Mouse (Mus musculus): Measurements from ENCODE around the gene 5730522E02Rik. TPM values are rescaled to one million over a fixed set of nuclear protein-coding genes. Genes with fewer than 3 reads are reported as not detected.
A peak's percentile ranks its signal among the peaks of the same experiment; 100 is the strongest.

Gene 5730522E02Rik
- polyA plus RNA-seq, 1 experiment from 2014 or later = 7.7 TPM

DNA sequence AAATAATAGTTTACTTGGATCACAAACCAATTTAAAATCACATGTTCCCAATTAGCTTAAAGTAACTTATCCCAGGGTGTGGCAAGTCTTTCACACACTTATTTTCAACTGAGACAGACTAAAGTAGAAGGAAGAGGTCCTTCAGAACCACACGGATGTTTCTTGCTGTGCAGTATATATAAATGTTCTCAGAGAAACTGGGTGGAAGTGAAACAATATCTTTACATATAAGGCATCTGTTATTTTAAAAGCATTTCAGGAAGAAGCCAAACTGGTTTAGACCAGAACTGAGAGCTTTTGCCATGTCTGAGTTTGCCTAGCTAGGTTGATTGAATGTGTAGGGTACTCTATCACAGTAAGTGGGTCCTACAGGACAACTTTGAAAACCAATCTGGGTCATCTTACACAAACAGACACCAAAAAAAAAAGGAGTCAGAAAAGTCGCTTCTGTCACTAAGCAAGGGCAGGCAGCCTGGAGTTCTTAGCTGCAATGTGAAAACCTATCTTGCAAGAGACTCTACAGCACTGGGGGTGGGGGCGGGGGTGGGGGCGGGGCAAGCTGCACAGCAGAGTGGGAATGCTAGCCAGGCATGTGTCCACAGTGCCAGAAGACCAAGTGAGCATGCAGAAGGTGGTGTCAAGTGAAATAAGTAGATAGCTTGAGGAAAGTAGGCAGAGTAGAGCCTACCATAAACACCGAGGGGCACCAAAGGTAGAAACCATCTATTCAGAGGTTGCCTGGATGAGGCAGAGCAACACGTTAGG is 463.3 kb downstream of the 5730522E02Rik start:
- H3K27me3 ChIP-seq (replicated peaks) = no peaks in the 10 kb centered on the region
- H3K4me2 ChIP-seq (replicated peaks) = no peak overlapping the region
- H3K27ac ChIP-seq = no peak overlapping the region
- no peak overlapping the region for H3K9ac ChIP-seq
- 55% methylated on average over 6 of the region's 6 CpGs for WGBS
- H3K36me3 ChIP-seq = no peaks in the 10 kb centered on the region
- H3K4me1 ChIP-seq = no peaks in the 10 kb centered on the region
- ATAC-seq (ENCODE audit: low FRiP score, low read depth) = no peak
- H3K9me3 ChIP-seq = no peaks in the 10 kb centered on the region
- H3K4me3 ChIP-seq = no peak overlapping the region

DNA sequence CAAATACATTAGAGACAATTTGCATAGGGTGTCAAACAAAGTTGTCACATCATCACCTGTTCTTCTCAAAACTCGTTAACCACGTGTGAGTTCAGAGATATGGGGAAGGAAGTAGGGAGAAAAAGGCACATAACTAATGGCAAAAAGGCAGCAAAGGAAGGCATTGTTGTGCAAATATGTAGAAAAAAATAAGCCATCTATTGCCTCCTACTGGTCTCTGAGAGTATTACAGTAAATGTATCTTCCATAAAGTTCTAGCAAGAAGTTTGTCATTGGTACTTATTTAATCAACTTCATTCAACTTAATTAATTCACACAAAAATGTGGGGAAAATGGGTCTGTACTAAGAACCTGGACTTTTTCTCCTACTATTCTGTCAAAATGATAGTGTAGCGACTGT is 466.9 kb downstream of the 5730522E02Rik start:
- H3K27ac ChIP-seq = no peak overlapping the region
- H3K9ac ChIP-seq = no peak overlapping the region
- no peaks in the 10 kb centered on the region for H3K27me3 ChIP-seq (replicated peaks)
- H3K4me3 ChIP-seq = no peak overlapping the region
- ATAC-seq (ENCODE audit: low FRiP score, low read depth) = no peak
- H3K4me1 ChIP-seq = no peaks in the 10 kb centered on the region
- H3K9me3 ChIP-seq = no peaks in the 10 kb centered on the region
- H3K4me2 ChIP-seq (replicated peaks) = no peak overlapping the region
- no peaks in the 10 kb centered on the region for H3K36me3 ChIP-seq
- 94% methylated on average over 3 of the region's 3 CpGs for WGBS

DNA sequence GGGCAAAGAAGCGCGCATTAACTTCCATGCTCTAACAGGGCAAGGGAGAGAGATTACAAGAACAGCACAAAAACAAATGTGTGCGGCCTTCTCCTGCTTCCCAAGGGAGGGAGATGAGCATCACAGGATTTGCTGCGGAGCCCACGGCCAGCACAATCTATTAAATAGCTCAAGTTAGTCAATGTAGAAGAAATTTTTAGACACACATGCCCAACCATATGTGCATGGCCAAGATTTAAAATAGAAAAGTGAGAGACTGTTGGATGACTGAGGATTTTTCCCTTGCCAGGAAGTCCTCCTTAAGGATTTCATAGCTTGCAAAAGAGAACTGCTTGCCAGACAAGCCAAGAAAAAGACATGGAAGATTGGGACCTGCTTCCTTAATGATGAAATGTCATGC is 473.3 kb downstream of the 5730522E02Rik start:
- Histone ChIP-seq H3K36me3 (no peaks in the 10 kb centered on the region), H3K4me3 (no peak overlapping the region), H3K9me3 (no peaks in the 10 kb centered on the region), H3K27me3 (replicated peaks) (no peaks in the 10 kb centered on the region), H3K4me2 (replicated peaks) (no peak overlapping the region), H3K9ac (no peak overlapping the region), H3K4me1 (no peaks in the 10 kb centered on the region), H3K27ac (no peak overlapping the region)
- WGBS = 94% methylated on average over 5 of the region's 5 CpGs
- ATAC-seq (ENCODE audit: low FRiP score, low read depth) = no peak

DNA sequence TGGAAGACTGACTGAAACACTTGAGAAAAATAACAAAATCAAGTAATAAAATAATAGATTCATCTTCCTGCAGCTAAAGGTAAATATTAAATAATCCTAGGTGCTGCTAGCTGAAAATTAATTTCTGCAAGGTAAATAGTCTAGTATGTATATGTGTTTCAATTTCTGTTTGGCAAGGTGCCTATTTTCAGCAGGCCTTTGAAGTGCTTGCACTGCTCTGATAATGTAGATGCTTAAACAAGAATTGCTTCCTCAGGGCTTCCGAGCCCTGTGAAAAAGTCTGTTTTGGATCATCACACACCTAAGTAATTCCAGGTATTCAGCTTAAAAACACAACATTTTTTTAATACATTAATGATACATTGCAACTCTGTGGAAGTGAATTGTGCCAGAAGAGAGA is 481.1 kb downstream of the 5730522E02Rik start:
- Histone ChIP-seq H3K27ac (no peak overlapping the region), H3K27me3 (replicated peaks) (no peaks in the 10 kb centered on the region), H3K4me3 (no peak overlapping the region), H3K9ac (no peak overlapping the region), H3K36me3 (no peaks in the 10 kb centered on the region), H3K4me2 (replicated peaks) (no peak overlapping the region), H3K9me3 (no peaks in the 10 kb centered on the region), H3K4me1 (no peaks in the 10 kb centered on the region)
- no peak for ATAC-seq (ENCODE audit: low FRiP score, low read depth)
- 79% methylated on average over 1 of the region's 1 CpGs for WGBS

DNA sequence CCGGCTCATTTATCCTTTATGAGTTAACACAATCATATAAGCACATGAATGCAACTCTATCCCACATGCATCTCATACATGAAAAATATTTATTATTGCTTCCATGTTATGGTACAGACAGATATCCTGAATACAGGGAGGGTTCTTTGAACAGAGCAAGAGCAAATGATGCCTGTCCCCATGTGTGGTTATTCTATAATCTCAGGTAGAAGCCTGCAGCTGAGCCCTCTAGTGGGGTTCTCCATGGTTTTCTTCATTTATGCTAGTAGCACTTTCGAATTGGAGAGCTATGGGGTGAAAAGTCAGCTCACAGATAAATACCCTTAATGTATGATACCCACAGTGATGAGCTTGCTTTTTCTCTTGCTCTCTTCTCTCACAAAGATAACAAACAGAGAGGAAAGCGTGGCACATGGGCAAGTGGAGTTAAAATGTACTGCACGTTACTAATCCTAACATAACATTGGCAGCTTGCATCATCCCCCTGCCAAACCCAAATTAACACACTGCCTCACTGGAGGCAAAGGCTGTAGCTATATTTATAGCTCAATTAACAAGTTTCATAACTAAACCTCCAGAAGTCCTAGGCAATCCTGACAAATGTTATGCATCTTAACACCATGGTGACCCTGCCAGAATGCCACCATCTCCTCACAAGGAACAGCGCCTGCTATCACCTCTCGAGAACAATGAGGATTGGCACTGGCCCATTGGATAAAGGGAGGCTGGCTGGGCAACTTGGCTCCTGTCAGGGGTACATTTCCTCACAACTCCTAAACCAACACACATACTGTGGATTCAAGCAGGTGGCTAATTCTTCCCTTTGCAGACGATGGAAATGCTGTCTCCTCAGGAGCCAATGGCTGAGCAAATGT is 494.9 kb downstream of the 5730522E02Rik start:
- no peak overlapping the region for H3K4me3 ChIP-seq
- H3K9ac ChIP-seq = no peak overlapping the region
- no peaks in the 10 kb centered on the region for H3K36me3 ChIP-seq
- 87% methylated on average over 7 of the region's 7 CpGs for WGBS
- no peak for ATAC-seq (ENCODE audit: low FRiP score, low read depth)
- no peak overlapping the region for H3K27ac ChIP-seq
- no peaks in the 10 kb centered on the region for H3K9me3 ChIP-seq
- no peaks in the 10 kb centered on the region for H3K4me1 ChIP-seq
- no peak overlapping the region for H3K4me2 ChIP-seq (replicated peaks)
- no peaks in the 10 kb centered on the region for H3K27me3 ChIP-seq (replicated peaks)

DNA sequence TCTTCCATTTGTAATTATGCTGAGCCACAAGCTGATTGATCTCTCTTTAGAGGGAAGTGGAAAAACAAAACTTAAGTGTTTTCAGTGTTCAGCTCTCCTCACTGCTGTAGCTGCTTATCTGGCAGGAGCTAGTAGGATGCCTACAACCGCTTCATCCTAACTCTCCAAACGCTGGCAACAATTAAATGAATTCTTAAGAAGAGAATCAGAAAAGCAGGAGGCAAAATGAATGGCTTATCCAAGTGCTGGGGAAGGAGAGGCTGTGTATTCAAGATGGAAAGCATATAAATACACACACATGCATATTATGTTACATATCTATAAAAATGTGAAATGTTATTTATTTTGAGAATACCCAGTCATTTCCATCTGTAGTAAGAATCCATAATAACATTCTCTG is 500.0 kb downstream of the 5730522E02Rik start:
- WGBS = 84% methylated on average over 2 of the region's 2 CpGs
- Histone ChIP-seq H3K27me3 (replicated peaks) (no peaks in the 10 kb centered on the region), H3K36me3 (no peaks in the 10 kb centered on the region), H3K9me3 (no peaks in the 10 kb centered on the region), H3K4me3 (no peak overlapping the region), H3K9ac (no peak overlapping the region), H3K4me1 (no peaks in the 10 kb centered on the region), H3K27ac (no peak overlapping the region), H3K4me2 (replicated peaks) (no peak overlapping the region)
- ATAC-seq (ENCODE audit: low FRiP score, low read depth) = no peak

DNA sequence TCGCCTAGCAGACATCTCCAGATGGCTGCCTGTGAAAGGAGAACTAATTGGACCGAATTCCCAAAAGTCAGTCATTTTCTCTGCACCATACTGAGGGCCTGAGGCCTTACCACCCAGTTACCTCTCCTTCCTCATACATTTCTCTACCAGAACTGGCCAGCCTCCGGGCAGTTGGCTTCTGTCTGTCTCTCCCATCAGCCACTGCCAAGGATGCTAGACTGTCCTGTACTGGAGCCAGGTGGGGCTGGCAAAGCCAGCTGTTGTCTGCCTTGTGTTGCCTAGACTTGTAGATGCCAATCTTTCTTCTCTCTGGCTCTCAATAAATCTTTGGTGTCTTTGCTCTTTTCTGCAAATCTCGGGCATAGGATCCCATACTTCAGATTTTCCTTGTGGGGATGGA is 500.7 kb downstream of the 5730522E02Rik start:
- H3K4me2 ChIP-seq (replicated peaks) = no peak overlapping the region
- no peaks in the 10 kb centered on the region for H3K27me3 ChIP-seq (replicated peaks)
- H3K9me3 ChIP-seq = no peaks in the 10 kb centered on the region
- H3K9ac ChIP-seq = no peak overlapping the region
- H3K27ac ChIP-seq = no peak overlapping the region
- 87% methylated on average over 4 of the region's 4 CpGs for WGBS
- no peaks in the 10 kb centered on the region for H3K36me3 ChIP-seq
- no peak overlapping the region for H3K4me3 ChIP-seq
- H3K4me1 ChIP-seq = no peaks in the 10 kb centered on the region
- ATAC-seq (ENCODE audit: low FRiP score, low read depth) = no peak

DNA sequence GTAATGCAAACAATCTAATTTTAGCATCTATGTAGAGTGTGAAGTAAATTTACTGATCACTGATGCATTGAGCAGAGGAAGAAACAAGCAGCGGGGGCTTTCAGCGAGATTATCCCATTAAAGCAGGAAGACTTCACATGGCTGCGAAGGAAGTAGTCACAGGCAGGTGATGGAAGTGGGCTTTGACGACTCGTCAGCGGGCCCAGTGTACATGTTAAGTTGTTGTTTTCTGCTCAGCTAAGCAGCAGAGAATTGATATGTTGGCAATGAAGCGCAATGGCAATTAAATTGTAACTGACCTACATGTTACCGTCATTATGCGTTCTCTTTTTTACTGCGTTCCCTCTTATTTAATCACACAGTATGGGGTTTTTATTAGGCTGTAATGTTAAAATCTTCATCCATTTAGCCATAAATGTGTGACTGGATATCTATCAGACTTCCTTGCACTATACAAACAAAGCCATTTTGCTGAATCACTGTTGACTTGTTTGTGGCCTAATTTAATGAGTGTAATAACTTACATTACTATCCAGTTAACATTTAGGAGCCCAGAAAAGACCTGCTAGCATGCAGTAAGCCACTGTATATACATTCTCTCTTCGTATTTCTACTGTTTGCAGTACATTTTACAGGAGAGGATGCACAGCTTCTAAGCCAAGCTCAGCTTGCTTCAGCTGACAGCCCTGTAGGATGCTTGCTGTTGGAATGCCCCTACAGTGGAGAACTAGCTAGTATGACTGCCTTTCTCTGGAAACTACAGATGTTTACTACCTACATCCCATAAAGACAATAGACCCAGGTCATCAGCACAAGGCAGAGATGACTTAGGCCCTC is 506.0 kb downstream of the 5730522E02Rik start:
- Histone ChIP-seq H3K9me3 (no peaks in the 10 kb centered on the region), H3K27me3 (replicated peaks) (no peaks in the 10 kb centered on the region), H3K4me1 (no peaks in the 10 kb centered on the region), H3K27ac (no peak overlapping the region), H3K4me3 (no peak overlapping the region), H3K36me3 (no peaks in the 10 kb centered on the region), H3K4me2 (replicated peaks) (no peak overlapping the region), H3K9ac (no peak overlapping the region)
- 60% methylated on average over 11 of the region's 11 CpGs for WGBS
- ATAC-seq (ENCODE audit: low FRiP score, low read depth) = peak; percentile 34; the same call in 1 of the 2 replicates

DNA sequence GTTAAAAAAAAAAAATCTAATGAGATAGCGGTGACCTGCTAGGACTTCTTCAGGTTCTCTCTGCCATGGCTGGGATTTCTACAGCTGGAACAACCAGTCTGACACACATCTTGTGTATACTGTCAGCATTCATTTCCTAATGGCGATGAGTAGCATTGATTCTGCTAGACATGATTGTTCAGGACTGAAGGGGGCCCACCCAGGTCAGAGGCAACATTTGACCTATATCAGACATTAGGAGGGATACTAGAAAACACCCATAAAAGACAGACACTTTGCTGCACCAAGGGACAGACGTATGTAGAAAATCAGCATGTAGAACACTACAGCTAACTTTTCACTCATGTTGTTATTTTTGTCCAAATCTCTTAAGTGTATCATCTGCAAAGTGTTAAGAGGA is 507.8 kb downstream of the 5730522E02Rik start:
- 88% methylated on average over 3 of the region's 3 CpGs for WGBS
- no peak overlapping the region for H3K4me2 ChIP-seq (replicated peaks)
- H3K9me3 ChIP-seq = no peaks in the 10 kb centered on the region
- no peak overlapping the region for H3K9ac ChIP-seq
- ATAC-seq (ENCODE audit: low FRiP score, low read depth) = no peak
- no peak overlapping the region for H3K4me3 ChIP-seq
- H3K36me3 ChIP-seq = no peaks in the 10 kb centered on the region
- no peaks in the 10 kb centered on the region for H3K27me3 ChIP-seq (replicated peaks)
- H3K27ac ChIP-seq = no peak overlapping the region
- H3K4me1 ChIP-seq = peaks cover 2% of the 10 kb centered on the region; the same call in 1 of the 2 replicates

DNA sequence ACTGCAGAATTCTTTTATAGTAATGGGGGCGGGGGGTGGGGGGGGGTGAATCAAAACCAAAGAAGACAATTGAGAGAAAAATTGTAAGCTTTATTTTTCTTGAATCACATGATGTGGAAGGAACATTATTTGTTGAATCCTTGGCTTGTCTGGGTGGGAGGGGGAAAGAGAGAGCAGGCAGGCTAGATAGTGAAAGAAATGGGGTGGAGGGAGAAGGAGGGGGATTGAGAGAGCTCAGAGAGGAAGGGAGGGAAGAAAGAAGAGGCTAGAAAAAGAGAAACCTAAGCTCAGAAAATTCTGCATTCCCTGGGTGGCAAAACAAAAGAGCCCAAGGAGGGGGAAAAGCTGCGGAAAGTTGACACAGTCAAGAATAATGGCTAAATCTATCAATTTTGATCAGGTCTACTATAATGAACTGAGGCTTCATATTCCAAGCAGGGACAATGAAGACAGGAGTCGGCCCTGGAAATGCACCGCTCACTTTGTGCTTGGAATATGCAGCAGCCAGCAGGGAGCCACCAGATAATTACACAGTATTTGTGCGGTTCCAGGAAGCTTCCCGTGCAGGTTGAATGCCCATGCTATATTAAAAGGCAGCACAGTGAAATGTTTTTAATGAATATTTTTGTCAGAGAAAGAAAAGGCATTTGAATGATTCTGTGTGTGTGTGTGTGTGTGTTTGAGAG is 512.9 kb downstream of the 5730522E02Rik start:
- Histone ChIP-seq H3K4me3 (no peak overlapping the region), H3K9ac (0 out of 2 replicates have a peak overlapping the region, but pooled peaks have one; percentile 13), H3K27ac (peak overlapping the region; percentile 59; the same call in 1 of the 2 replicates), H3K4me2 (replicated peaks) (peak overlapping the region; percentile 33), H3K9me3 (no peaks in the 10 kb centered on the region), H3K4me1 (peaks cover 22% of the 10 kb centered on the region), H3K36me3 (no peaks in the 10 kb centered on the region), H3K27me3 (replicated peaks) (no peaks in the 10 kb centered on the region)
- 15% methylated on average over 6 of the region's 6 CpGs for WGBS
- ATAC-seq (ENCODE audit: low FRiP score, low read depth) = peak; percentile 75

DNA sequence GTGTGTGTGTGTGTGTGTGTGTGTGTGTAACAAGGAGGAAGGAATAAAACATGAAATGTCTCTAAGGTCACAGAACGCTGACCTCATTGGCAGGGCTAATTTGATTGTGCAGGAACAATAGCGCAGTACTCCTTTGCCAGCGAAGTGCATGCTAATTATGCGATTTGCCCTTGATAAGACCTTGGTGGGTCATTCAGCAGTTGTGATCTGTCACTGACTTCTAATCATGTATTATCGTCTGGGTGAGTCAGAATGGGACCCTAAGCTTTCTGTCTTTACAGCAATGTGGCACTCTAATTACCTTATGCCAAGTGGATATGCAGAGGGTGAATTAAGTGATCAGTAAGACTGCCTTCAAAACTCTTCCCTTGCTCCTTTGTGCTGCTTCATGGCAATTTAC is 514.4 kb downstream of the 5730522E02Rik start:
- 28% methylated on average over 5 of the region's 5 CpGs for WGBS

More for the DNA sequence above, 514.4 kb downstream of the 5730522E02Rik start:
- Histone ChIP-seq H3K36me3 (no peaks in the 10 kb centered on the region), H3K27ac (peak overlapping the region; percentile 33; the same call in 1 of the 2 replicates), H3K4me2 (replicated peaks) (no peak overlapping the region), H3K9me3 (no peaks in the 10 kb centered on the region), H3K27me3 (replicated peaks) (no peaks in the 10 kb centered on the region), H3K4me1 (peaks cover 22% of the 10 kb centered on the region), H3K4me3 (no peak overlapping the region), H3K9ac (no peak overlapping the region)
- ATAC-seq (ENCODE audit: low FRiP score, low read depth) = peak; percentile 33

Measured in neural tube, embryonic 12.5 days (tissue).